Mouse (Mus musculus): ENCODE results near the gene Emid1. TPM values are rescaled to one million over a fixed set of nuclear protein-coding genes. Genes with fewer than 3 reads are reported as not detected.
A peak's percentile ranks its signal among the peaks of the same experiment; 100 is the strongest.

The Emid1 gene
- 1 to 10 TPM; 7.7 to 8.9 TPM for total RNA-seq (2021)
- long read RNA-seq, experiment 1, partial matches to known transcripts, result 0 of 8 reads
- long read RNA-seq, experiment 1, other reads (novel, unspliced or antisense), result 5 of 8 reads
- long read RNA-seq, experiment 2, partial matches to known transcripts, result 1 of 5 reads
- long read RNA-seq, experiment 2, other reads (novel, unspliced or antisense), result 4 of 5 reads

- DNase-seq (ENCODE audit: low spot score), result no peak
Observed at GRCm38 (mm10) chr11:5151680-5152337, at the start of gene Emid1. Gene Emid1 (minus strand): TSS chr11:5152257.

DNA sequence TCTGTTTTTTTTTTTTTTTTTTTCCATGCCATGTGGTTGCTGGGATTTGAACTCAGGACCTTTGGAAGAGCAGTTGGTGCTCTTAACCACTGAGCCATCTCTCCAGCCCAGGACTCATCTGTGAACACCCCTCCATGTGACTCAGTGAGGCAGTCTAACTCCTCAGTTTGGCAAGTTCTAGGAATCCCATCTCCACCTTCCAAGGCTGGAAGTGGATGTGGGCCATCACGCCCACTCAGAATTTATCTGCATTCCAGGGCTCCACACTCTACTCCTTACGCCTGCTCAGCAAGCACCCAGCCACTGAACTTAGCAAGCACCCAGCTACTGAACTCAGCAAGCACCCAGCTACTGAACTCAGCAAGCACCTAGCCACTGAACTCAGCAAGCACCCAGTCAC lies 47.8 kb upstream of the Emid1 start:
- DNase-seq (ENCODE audit: low spot score), result no peak

DNA sequence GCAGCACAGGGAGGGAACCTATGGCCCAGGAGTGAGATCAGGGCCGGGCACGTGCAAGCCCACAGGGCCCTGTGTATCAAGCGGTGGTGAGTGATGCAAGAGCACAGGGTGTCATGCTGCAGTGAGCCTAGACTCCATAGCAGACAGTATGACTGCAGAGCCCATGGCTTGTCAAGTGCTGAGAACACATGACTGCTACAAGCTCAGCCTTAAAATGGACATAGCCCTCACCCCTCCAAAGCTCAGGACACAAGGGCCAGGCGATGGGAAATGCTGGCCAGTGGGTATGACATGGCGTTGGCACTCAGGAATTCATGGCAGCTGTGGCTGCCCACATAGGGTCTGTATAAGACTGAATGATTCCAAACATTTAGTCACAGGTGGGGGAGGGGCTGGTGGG lies 45.0 kb upstream of the Emid1 start:
- no peak for DNase-seq (ENCODE audit: low spot score)

DNA sequence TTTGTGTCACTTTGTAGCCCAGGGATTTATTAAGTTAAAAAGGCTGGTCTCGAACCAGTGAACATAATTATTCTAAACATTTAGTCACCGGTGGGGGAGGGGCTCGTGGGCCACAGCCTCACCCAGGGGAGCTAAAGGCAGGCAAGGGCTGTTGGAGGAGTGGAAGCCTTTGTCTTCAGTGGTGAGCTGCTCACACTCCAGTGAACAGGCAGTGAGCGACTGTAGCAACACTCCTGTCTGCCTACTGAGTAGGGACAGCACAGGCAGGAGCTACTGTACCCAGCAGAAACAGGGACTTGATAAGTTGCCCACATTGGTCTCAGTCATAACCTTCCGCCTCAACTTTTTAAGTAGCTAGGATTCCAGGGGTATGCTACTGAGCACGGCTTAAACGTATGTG lies 44.5 kb upstream of the Emid1 start:
- no peak for DNase-seq (ENCODE audit: low spot score)

GRCm38 (mm10) chr11:5193576-5193881 lies 41.5 kb upstream of the Emid1 start:
- DNase-seq (ENCODE audit: low spot score), result no peak

GRCm38 (mm10) chr11:5192840-5193575 lies 41.0 kb upstream of the Emid1 start:
- no peak for DNase-seq (ENCODE audit: low spot score)

- DNase-seq (ENCODE audit: low spot score), result peak; percentile 89
Observed at GRCm38 (mm10) chr11:5192084-5192516, 40.0 kb upstream of the Emid1 start.

GRCm38 (mm10) chr11:5189239-5189933 lies 37.3 kb upstream of the Emid1 start:
- no peak for DNase-seq (ENCODE audit: low spot score)

DNA sequence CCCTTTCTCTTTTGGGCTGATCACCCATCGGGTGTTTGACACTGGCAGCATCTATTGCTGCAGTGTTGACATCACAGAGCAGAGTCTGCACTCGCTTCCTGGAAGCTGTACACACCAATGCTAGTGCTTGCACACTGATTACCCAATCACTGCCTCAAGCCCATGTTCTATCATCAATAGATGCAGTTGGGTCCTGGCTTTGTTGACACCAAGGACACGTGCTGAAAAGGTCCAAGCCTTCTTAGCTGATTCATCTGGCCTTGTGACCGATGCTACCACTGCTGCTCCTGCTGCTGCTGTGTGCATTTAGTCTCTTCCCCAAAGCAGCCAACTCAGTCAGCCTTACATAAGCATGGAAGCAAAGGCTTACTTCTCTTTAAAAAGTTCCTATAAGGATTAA lies 36.1 kb upstream of the Emid1 start:
- no peak for DNase-seq (ENCODE audit: low spot score)

- DNase-seq (ENCODE audit: low spot score), result no peak
Observed at GRCm38 (mm10) chr11:5184832-5185231, 32.8 kb upstream of the Emid1 start.

DNA sequence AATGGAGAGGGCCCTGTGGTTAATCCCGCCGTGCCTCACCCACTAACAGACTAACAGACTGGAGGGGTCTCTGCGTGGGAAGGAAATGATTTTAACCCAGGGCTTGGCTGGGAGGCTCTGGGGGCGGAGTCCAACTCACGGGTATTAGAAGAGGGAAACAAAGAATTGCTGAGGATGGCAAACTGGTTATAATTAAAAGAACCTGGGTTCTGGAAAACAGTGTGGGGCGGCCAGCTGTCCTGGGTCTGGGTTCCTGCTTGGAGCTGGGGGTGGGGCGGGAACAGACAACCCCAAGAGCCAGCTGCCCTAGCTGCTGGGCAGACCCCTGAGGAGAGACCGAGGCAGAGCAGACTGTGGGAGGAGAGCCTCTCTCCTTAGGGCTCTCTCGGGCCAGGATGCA lies 32.2 kb upstream of the Emid1 start:
- DNase-seq (ENCODE audit: low spot score), result no peak

- DNase-seq (ENCODE audit: low spot score), result peak; percentile 61
Observed at GRCm38 (mm10) chr11:5182870-5183269, 30.8 kb upstream of the Emid1 start.

DNA sequence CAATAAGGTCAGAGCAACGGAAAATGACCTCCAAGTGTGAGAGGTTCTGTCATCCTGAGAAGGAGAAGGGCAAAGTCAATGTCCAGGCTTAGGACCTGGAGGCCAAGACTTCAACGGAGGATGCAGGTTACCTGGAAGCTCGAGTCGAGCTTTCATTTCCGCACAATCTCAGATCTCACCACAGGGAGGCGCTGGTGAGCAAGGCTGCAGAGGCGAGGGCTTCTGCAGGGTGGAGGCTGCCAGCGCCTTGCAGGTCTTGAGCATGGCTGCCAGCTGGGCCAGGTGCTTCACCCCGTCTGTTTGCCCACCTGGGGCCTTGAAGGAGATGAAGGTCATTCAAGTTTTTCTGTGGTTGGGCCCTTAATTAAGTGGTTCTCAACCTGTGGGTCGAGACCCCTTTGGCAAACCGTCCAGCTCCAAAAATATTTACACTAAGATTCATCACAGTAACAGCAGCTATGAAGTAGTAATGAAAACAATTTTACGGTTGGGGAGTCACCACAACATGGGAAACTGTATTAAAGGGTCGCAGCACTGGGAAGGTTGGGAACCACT lies 29.9 kb upstream of the Emid1 start:
- DNase-seq (ENCODE audit: low spot score), result peak; percentile 86

DNA sequence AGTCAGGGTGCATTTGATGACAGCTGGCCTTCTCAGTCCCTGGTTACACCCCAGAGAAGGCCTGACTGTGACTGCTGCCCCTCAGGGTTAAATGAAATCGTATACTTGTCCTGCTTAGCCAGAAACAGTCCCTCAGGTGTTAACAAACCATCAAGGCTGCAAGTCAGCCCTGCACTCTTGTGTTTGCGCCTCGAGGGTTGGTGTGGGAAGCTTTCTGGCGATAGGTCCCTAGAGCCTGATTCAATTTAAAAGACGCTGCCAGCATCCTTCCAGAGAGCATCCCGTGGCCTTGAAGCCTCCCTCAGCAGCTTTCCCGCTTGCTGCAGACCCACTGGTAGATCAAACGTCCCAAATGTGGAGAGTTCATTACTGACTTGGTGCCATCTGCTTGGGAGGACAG lies 27.3 kb upstream of the Emid1 start:
- DNase-seq (ENCODE audit: low spot score), result no peak

DNA sequence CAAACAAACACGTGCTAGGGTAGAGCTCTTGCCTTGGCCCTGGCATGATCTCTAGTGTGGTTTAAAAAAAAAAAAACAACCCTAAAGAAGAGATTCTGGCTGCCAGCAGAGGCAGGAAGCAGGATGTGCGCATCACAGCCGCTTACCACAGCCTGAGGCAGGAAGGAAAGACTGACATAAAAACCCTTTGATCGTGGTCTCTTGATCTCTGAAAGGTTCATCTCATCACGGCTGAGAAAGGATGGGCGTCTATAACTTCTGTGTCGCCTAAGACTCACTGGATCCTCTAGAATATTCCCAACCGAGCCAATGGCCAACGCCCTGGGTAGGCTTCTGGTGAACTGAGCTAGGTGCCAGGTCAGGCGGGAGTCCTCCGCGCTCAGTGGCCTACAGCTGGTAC lies 25.1 kb upstream of the Emid1 start:
- DNase-seq (ENCODE audit: low spot score), result no peak

- DNase-seq (ENCODE audit: low spot score), result no peak
Observed at GRCm38 (mm10) chr11:5176685-5177084, 24.6 kb upstream of the Emid1 start.

- DNase-seq (ENCODE audit: low spot score), result no peak
Observed at GRCm38 (mm10) chr11:5175866-5176265, 23.8 kb upstream of the Emid1 start.

GRCm38 (mm10) chr11:5175141-5175540 lies 23.1 kb upstream of the Emid1 start:
- DNase-seq (ENCODE audit: low spot score), result no peak

DNA sequence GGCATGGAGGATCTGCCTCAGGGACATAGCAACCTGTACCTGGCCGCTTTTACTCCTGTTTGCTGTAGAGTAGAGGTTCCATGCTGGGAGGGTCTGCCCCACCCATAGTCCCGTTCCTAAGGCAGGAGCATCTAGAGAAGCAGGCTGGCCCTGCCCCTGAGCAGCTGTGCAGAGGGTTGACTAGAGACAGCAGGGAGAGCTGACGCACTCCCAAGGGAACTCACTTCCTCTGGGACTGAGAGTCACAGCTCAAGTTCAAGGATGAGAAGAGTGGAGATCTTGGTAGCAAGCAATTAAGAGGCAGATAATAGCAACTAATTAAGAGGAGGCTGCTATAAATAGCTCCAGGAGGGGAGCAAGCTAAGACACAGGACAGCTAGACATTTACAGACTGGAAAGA lies 20.8 kb upstream of the Emid1 start:
- DNase-seq (ENCODE audit: low spot score), result no peak

DNA sequence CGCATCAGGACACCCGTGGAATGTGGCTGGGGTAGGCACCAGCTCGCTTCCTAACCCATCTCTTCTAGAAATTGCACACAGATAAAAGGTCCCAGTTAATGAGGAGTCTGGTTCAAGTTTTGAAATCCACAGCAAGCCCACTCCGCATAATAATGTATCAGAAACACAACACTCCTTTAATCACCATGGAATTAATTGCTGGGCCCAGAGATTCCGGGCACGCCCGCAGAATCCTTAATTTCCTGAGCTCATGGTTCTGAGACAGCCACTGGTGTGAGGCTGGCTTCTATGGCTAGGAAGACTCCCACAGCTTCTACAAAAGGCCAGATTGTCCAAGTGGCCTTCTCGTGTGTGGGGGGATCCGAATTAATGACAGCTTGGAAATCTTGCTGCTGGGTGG lies 15.3 kb upstream of the Emid1 start:
- no peak for DNase-seq (ENCODE audit: low spot score)

- DNase-seq (ENCODE audit: low spot score), result peak; percentile 50
Observed at GRCm38 (mm10) chr11:5165471-5165916, 13.4 kb upstream of the Emid1 start.

- no peak for DNase-seq (ENCODE audit: low spot score)
Observed at GRCm38 (mm10) chr11:5164310-5164709, 12.3 kb upstream of the Emid1 start.
